Mouse (Mus musculus): Measurements from ENCODE around the gene Ogfr.

The Ogfr gene

DNA sequence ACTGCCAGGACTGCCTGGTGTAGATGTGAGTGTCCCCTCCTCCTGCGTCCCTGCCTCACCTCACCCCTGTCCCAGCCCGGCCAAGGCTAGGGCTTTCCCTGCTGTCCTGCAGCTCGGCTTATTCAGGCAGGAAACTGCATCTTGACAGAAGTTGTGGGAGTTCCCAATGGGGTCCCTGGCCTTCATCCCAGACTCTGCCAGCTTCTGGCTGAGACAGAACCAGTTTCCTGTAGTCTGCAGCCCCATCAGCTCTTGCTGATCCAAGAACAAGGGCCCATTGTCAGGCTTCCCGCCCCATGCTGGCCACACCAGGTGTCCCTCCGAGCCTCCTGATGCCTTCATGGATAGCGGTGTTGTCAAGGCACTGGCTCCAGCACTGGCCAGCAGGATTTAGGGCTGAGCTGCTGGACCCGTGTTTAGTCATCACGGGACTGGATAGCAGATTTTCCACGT is 11.6 kb downstream of the Ogfr start:
- no peak for DNase-seq (ENCODE audit: low read depth, low spot score)

GRCm38 (mm10) chr2:180604781-180605180 is 15.7 kb downstream of the Ogfr start:
- no peak for DNase-seq (ENCODE audit: low read depth, low spot score)

DNA sequence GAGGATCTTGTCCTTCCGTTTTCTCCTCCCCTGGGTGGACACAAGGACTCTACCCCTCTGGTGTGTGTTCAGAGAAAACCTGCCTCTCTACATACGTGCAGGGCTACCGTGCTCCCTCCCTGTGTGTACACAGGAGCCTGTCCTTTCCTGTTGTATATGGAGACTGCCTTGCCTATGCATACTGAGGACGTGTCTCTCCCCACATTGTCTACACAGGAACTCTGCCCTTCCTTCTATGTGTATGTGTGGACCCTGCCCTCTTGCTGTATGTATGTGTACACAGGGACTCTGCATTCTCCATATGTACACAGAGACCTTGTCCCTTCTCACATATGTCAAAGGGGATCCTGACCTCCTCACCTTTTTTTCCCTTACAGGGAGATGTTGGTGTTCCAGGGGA is 21.2 kb downstream of the Ogfr start:
- DNase-seq (ENCODE audit: low read depth, low spot score): no peak

DNA sequence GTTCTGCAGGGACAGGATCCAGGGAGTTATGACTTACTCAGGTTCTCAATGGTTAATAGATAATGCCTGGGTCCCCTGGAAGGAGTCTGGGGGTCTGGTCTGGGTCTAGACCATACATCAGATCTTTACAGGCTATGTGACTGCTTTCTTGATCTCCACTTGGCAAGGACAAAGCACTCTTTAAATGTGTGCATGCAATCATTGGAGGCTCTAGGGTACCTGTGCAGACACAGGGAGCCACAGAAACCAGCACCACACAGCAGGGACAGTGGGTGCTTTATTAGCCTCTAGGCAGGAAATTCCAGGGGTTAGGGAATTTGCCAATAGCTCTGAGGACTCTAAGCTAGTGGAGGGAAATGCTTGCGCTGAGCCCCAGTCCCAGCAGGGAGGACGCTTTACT is 22.8 kb downstream of the Ogfr start:
- no peak for DNase-seq (ENCODE audit: low read depth, low spot score)

DNA sequence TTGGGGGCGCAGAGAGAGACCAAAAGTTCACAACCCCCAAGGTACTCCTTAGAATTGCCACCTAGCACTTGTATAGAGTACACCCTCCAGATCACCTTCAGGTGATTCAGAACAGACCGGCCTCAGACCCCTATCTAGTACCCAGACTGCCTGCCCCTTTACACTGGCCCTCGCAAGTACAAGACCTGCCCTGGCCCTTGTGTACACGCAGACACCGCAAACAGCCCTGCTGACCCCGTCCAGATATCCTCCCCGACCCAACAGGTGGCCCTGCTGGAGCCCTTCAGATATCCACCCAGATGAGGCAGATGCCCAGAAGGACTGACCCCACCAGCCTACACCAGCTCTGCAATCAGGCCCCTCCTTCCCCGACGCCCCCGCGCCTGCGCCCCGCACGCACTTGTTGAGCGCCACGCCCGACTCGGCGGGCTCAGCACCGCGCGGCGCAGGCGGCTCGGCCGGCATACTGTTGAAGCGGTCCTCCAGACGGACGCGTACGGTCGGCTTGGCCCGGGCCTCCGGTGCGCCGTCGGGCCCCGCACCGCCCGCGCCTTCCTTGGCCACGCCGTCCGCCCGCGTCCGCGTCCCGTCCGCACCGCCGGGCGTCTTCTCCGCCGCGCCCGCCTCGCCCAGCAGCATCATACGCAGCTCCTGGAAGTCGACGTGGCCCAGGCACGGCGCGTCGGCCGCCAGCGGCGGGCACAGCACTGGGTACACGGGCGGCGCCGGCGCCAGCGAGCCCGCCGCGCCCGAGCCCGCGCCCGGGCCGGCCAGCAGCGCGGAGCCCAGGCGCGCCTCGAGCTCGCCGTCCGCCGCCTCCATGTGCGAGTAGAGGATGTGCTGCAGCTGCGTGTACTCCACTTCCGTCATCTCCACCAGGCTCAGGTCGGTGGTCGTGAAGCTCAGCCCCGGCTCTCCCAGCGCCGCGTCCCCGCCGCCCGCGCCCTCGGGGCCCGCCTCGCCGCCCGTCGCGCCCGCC is 52.8 kb downstream of the Ogfr start:
- no peak for DNase-seq (ENCODE audit: low read depth, low spot score)

- DNase-seq (ENCODE audit: low read depth, low spot score): no peak
Observed at GRCm38 (mm10) chr2:180642555-180643260, 53.7 kb downstream of the Ogfr start, which contains the start of gene Tcfl5. Tcfl5 (minus strand) TSS chr2:180642708.

- DNase-seq (ENCODE audit: low read depth, low spot score): no peak
Observed at GRCm38 (mm10) chr2:180643626-180644025, 54.6 kb downstream of the Ogfr start.
